Mouse (Mus musculus) 3134 (cell line): ENCODE measurements around the gene Tmem184a.

Experiments
- DNase-seq: peaks from one replicate; pipeline ENCODE4 v3.0.0-alpha.2; 2011; ENCODE audit warnings: low spot score; ENCODE audit not compliant: insufficient read length; ENCODE audit errors: extremely low read depth

Tmem184a gene

DNA sequence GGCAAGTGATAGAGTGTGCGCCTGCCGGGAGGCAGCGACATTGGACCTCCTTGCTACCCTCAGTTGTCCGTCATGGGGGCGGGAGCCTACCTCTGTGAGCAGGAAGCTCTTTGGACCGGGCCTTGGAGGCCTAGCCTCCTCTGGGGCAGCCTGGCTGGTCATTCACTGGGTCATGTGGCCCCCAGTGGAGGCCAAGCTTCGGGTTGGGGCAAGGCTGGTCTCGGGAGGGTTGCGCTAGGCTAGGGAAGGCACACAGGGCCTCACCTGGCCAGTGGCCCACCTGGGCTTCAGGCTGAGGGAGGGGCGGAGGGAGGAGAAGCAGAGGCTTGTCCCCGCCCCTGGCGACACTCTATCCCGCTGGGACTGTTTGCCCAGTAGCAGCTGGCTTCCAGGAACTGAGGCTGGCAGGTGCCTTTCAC lies 5.7 kb downstream of the Tmem184a start:
- DNase-seq = no peak

GRCm38 (mm10) chr5:139813126-139813490 lies 6.6 kb downstream of the Tmem184a start:
- DNase-seq = no peak

DNA sequence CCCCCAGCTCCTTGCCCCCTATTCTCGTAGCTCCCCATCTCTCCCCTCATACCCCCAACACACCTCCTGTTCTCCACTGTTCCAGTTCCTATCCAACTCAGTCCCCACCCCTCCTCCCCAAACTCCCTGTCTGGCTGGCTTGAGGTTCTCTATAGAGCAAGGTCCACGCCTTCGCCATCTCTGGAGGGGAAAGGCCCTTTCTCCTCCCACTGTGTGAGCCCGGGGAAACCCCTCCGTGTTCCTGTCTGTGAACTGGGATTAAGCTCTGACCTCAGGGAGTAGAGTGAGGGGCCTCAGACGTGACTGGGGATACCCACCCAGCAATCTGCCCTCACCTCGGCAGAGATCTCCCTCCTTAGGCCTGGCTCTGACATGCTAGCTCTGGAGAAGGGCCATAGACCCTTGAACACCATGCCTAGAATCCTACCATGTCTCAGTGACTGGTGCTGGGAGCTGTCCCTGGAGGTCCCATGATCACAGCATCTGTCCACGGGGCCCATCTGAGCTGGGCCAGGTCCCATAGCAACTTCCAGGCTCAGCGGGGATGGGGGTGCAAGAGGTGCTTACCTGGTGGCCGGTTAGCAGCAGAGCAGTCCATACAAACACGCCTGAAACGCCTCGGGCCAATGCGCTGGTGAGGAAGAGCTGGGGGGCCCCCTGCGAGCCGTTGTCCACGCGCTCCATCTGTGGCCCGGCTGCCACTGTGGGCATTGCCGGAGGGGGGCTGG lies 7.2 kb downstream of the Tmem184a start:
- no peak for DNase-seq

DNA sequence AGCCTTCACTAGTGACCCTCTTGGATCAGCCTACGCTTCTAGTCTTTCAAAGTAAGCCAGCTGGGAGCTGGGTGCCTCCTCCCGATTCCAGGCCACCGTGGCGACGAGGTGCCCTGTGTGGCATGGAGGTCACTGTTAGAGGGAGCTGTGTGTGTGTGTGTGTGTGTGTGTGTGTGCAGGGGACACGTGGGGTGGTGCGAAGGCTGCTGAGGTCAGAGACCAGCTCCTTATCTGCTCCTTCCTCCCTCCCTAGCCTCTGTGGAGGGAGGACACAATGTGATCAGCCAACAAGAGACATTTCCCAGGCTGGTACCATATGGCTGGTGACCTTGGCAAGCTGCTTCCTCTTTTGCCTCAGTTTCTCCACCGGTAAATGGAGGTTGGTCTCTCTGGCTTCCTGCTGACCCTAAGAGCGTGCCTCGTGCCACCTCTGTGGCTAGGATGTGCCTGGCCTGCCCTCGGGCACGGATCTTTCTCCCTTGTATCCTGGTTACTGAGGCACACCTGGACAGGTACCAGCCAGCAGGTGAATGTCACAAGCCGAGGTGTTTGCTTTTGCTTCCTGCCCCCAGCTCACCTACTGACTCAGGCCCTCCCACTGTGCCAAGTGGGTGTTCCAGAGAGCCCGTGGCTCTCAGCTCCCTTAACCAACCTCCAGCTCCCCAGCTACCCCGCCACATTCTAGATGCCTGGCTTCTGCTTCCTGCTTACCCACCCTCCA lies 7.9 kb downstream of the Tmem184a start:
- no peak for DNase-seq

DNA sequence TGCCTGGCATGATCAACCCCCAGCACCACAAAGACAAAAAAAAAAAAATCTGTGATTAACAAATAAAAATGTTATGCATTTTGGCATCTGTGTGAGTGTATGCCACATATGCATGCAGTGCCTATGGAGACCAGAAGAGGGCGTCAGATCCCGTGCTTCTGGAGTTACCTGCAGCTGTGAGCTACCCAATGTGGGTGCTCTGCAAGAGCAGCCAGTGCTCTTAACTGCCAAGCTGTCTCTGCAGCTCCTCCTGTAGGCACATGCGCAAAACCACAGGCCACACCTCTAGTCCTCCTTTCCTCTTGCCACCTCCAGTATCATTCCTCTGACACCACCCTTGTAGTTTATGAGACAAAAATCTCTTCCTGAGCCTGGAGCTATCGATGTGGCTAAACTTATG lies 10.3 kb downstream of the Tmem184a start:
- DNase-seq = no peak

DNA sequence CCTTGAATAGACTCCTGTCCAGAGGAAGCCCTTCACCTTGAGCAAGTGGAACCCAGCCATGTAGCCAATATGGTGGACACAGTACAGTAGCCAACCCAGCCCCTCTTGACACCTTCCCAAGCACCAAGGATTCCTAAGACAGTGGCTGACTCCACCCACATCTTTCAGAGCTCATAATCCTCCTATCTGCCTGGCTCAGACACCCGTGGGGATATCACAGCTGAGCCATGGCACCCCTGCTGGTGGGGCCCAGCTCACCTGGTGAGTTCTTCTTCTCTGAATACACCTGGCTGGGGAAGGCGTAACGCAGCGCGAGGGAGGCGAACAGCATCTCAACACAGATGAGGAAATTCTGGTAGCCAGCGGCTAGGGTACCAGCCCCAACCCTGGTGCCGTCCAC lies 13.8 kb downstream of the Tmem184a start:
- no peak for DNase-seq

GRCm38 (mm10) chr5:139804573-139805111 lies 15.1 kb downstream of the Tmem184a start:
- no peak for DNase-seq

DNA sequence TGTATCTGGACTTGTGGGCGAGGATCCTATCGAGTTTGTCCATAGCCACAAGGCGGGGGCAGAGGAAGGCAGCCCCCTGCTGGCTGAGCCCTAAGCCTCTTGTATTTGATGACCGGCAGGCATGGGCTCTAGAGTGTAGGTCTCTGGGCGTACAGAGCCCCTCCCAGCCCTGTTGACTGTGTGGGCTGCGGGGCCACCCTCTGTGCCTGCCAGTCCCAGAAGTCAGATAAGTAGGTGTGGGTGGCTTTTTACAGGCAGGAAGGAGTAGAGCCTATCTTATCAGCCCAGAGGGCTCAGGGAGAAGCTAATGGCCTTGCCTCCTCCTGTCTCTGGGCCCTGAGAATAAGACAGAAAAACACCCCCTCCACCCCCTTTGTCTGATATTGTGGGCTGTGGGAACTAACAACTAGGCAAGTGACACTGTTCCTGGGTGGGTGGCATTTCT lies 15.6 kb downstream of the Tmem184a start:
- no peak for DNase-seq

- no peak for DNase-seq
Measured at GRCm38 (mm10) chr5:139803601-139804102, 16.1 kb downstream of the Tmem184a start.

- no peak for DNase-seq
Measured at GRCm38 (mm10) chr5:139803165-139803564, 16.6 kb downstream of the Tmem184a start.

DNA sequence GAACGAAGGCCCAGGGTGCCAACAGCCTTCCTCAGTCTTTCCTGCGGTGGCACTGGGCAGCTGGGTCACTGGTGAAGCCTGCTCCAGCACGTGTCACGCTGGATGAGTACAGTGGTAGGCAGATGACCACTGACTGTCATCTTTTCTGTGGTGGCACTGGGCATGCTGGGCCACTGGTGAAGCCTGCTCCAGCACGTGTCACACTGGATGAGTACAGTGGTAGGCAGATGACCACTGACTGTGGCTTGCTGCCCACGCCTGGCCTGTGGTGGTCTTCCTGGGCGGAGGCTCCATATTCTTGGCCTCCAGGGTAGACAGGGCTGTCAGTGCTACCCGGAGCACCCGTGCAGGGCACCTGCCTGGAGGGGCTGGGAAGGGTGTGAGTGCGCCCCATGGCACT lies 17.8 kb downstream of the Tmem184a start:
- DNase-seq = no peak

GRCm38 (mm10) chr5:139801231-139801630 lies 18.5 kb downstream of the Tmem184a start:
- DNase-seq = no peak

GRCm38 (mm10) chr5:139799801-139800590 lies 19.7 kb downstream of the Tmem184a start:
- no peak for DNase-seq

DNA sequence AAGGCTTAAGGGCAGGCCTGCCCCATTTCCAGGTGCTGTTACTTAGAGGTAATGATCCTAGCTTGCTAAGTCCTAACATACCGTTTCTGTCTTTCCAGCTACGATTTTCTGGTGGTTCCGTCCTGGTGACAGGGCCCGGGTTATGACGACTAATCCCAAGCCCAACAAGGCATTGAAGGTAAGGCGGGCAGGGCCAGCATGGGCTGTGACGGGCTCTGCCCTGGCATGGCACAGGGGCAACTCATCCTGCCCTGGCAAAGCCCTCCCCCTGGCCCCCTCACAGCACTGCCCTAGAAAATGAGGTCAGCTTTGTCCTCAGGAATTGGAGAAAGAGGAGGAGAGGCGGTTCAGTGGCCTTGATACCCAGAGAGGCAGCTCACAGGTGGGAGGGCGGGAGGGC lies 20.7 kb downstream of the Tmem184a start:
- DNase-seq = no peak

DNA sequence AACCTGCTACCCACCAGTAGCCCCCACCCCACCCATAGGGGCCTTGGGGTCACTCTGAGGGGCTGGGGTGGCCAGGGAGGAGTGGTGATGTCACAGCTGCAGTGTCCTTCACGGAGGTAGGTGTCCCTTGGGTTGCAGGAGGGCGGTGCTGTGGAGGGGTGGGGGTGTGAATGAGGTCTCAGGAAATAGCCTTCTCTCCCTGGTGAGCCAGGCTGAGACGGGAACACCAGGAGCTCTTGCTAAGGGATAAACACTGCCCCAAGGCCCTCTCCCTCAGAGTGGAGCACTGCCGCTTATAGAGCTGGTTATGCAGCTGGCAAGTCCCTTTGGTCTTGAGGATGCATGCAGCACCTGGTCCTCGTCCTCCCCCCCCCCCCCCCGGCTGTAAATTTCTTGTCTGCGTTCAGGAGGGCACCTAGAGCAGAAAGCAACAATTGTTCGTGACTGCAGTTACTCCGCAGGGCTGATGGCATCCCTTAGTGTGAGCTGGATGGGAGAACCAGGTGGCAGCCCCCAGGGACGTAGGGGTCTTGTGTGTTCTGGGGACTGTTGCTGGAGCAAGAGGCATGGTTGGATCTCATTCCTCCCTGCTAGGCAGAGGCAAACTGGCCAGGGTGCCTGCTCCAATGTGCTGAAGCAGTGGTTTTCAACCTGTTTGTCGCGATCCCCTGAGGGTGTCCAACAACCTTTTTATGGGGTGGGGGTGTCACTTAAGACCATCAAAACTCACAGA lies 21.4 kb downstream of the Tmem184a start:
- no peak for DNase-seq

- peak; percentile 75 for DNase-seq
Measured at GRCm38 (mm10) chr5:139797473-139798167, 22.1 kb downstream of the Tmem184a start.

GRCm38 (mm10) chr5:139796900-139797299 lies 22.8 kb downstream of the Tmem184a start:
- DNase-seq = peak; percentile 86

- no peak for DNase-seq
Measured at GRCm38 (mm10) chr5:139796001-139796620, 23.6 kb downstream of the Tmem184a start.

- peak; percentile 84 for DNase-seq
Measured at GRCm38 (mm10) chr5:139794938-139795337, 24.8 kb downstream of the Tmem184a start.
